Mouse (Mus musculus) retina, postnatal 1 day (tissue): ENCODE data around the gene Cog3.
A peak's percentile ranks its signal among the peaks of the same experiment; 100 is the strongest.
"Not testable (repeated sequence)": the region's sequence is repeated elsewhere in the genome, so short reads cannot be mapped to it uniquely, and the experiment has no call there.

Source experiments
- DNase-seq: peaks from one replicate; pipeline ENCODE4 v3.0.0-alpha.2; 2012

Gene Cog3

GRCm38 (mm10) chr14:75753991-75754817 lies at the start of gene Cog3:
TSS of gene Cog3 (minus strand) at chr14:75754517.
- DNase-seq: peak; percentile 96

GRCm38 (mm10) chr14:75797769-75798386 lies 43.6 kb upstream of the Cog3 start:
- DNase-seq: no peak

- DNase-seq: no peak
These were observed 41.6 kb upstream of the Cog3 start for GRCm38 (mm10) chr14:75795918-75796317.

GRCm38 (mm10) chr14:75794726-75795125 lies 40.4 kb upstream of the Cog3 start:
- no peak for DNase-seq

- DNase-seq: no peak
These were observed 40.0 kb upstream of the Cog3 start for GRCm38 (mm10) chr14:75794324-75794723.

- no peak for DNase-seq
These were observed 38.8 kb upstream of the Cog3 start for GRCm38 (mm10) chr14:75793110-75793509.

GRCm38 (mm10) chr14:75791372-75791771 lies 37.1 kb upstream of the Cog3 start:
- no peak for DNase-seq

- DNase-seq: no peak
These were observed 36.2 kb upstream of the Cog3 start for GRCm38 (mm10) chr14:75790411-75790996.

- DNase-seq: no peak
These were observed 35.0 kb upstream of the Cog3 start for GRCm38 (mm10) chr14:75789291-75789690.

GRCm38 (mm10) chr14:75787794-75788175 lies 33.5 kb upstream of the Cog3 start:
- no peak for DNase-seq

- peak; percentile 97 for DNase-seq
These were observed 32.8 kb upstream of the Cog3 start, which contains the start of gene Slc25a30 for GRCm38 (mm10) chr14:75786868-75787793. TSS of gene Slc25a30 (minus strand) at chr14:75787037.

GRCm38 (mm10) chr14:75786424-75786867 lies 32.1 kb upstream of the Cog3 start:
- DNase-seq: no peak

GRCm38 (mm10) chr14:75779913-75780312 lies 25.6 kb upstream of the Cog3 start:
- no peak for DNase-seq

- no peak for DNase-seq
These were observed 22.3 kb upstream of the Cog3 start for GRCm38 (mm10) chr14:75776637-75777036.

- no peak for DNase-seq
These were observed 19.1 kb upstream of the Cog3 start for GRCm38 (mm10) chr14:75773431-75773830.

- not testable (repeated sequence) for DNase-seq
These were observed 18.1 kb upstream of the Cog3 start for GRCm38 (mm10) chr14:75772407-75772806.

- no peak for DNase-seq
These were observed 16.8 kb upstream of the Cog3 start for GRCm38 (mm10) chr14:75771101-75771501.

GRCm38 (mm10) chr14:75769334-75769733 lies 15.0 kb upstream of the Cog3 start:
- no peak for DNase-seq

- DNase-seq: no peak
These were observed 13.9 kb upstream of the Cog3 start for GRCm38 (mm10) chr14:75768275-75768608.

- DNase-seq: peak; percentile 92
These were observed 13.4 kb upstream of the Cog3 start for GRCm38 (mm10) chr14:75767492-75768274.

- DNase-seq: peak; percentile 64
These were observed 6.9 kb upstream of the Cog3 start for GRCm38 (mm10) chr14:75761028-75761805.
